Mouse (Mus musculus): Measurements from ENCODE around the gene Dnajc22. TPM values are rescaled to one million over a fixed set of nuclear protein-coding genes. Genes with fewer than 3 reads are reported as not detected.
"Not testable (repeated sequence)": the region's sequence is repeated elsewhere in the genome, so short reads cannot be mapped to it uniquely, and the experiment has no call there.

Dnajc22 gene
- polyA plus RNA-seq, 1 experiment from 2014 or later = 0.36 TPM

GRCm38 (mm10) chr15:99071988-99072387, 21.0 kb upstream of the Dnajc22 start:
- DNase-seq (ENCODE audit: low spot score) (no peak), ATAC-seq (no peak)
- Histone ChIP-seq H3K9ac (ENCODE audit: low read length) (no peak overlapping the region), H3K4me2 (ENCODE audit: low read length) (no peak overlapping the region), H3K9me3 (replicated peaks; ENCODE audit: control insufficient read depth, low read length) (no peaks in the 10 kb centered on the region), H3K36me3 (ENCODE audit: control insufficient read depth, insufficient read depth, low read length) (no peaks in the 10 kb centered on the region), H3K27me3 (replicated peaks; ENCODE audit: control insufficient read depth, insufficient read depth, low read length) (no peaks in the 10 kb centered on the region), H3K27ac (ENCODE audit: low read depth, low read length) (no peak overlapping the region), H3K4me1 (ENCODE audit: control insufficient read depth, insufficient read depth, low read length) (peaks cover 13% of the 10 kb centered on the region), H3K4me3 (ENCODE audit: low read depth, low read length) (no peak overlapping the region)
- 74% methylated on average over 1 of the region's 1 CpGs for WGBS

DNA sequence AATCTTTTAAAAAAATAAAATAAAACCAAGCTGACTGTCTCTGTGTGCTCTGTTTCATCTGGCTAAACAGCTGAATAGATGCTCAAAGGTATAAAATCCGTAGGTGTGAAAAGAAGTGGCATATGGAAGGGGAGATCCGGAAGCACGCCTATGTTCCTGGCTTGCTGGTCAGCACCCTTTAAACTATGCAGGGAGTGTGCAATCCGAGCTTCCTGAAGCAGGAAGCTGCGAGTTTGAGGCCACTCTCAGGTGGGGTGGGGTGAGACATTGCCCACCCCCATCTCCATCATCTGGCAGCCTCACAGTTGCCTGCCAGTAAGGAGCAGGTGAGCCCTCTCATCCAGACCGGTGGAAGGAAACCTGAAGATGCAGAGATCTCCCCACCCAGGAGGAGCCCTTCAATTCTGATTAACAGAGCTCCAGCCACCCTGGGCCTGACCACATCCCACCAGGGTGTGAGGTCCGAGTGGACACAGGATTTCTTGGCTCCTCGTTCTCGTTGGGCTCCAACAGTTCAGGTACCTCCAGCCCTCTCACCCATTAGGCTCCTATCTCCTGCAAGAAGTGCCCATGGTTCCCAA, 18.9 kb upstream of the Dnajc22 start, which contains the start of gene Troap:
Gene Troap, plus strand, starts transcription at position 557 of the 581 bp plus-strand sequence.
- peak within 1 kb of the TSS; percentile 77 for H3K9ac ChIP-seq (ENCODE audit: low read length)
- ATAC-seq = peak; percentile 65; the same call in 1 of the 2 replicates
- H3K9me3 ChIP-seq (replicated peaks; ENCODE audit: control insufficient read depth, low read length) = no peaks in the 10 kb centered on the region
- WGBS = 24% methylated on average over 9 of the region's 9 CpGs
- peaks cover 13% of the 10 kb centered on the region for H3K4me1 ChIP-seq (ENCODE audit: control insufficient read depth, insufficient read depth, low read length)
- peak within 1 kb of the TSS; percentile 92 for H3K4me2 ChIP-seq (ENCODE audit: low read length)
- H3K27ac ChIP-seq (ENCODE audit: low read depth, low read length) = peak within 1 kb of the TSS; percentile 97
- peaks cover 17% of the 10 kb centered on the region for H3K36me3 ChIP-seq (ENCODE audit: control insufficient read depth, insufficient read depth, low read length)
- no peaks in the 10 kb centered on the region for H3K27me3 ChIP-seq (replicated peaks; ENCODE audit: control insufficient read depth, insufficient read depth, low read length)
- DNase-seq (ENCODE audit: low spot score) = no peak
- peak within 1 kb of the TSS; percentile 48 for H3K4me3 ChIP-seq (ENCODE audit: low read depth, low read length)

- peak overlapping the region; percentile 77 for H3K9ac ChIP-seq (ENCODE audit: low read length)
- peaks cover 13% of the 10 kb centered on the region for H3K4me1 ChIP-seq (ENCODE audit: control insufficient read depth, insufficient read depth, low read length)
- H3K27me3 ChIP-seq (replicated peaks; ENCODE audit: control insufficient read depth, insufficient read depth, low read length) = no peaks in the 10 kb centered on the region
- no peaks in the 10 kb centered on the region for H3K9me3 ChIP-seq (replicated peaks; ENCODE audit: control insufficient read depth, low read length)
- peak; percentile 99 for DNase-seq (ENCODE audit: low spot score)
- H3K4me3 ChIP-seq (ENCODE audit: low read depth, low read length) = peak overlapping the region; percentile 48
- peak overlapping the region; percentile 92 for H3K4me2 ChIP-seq (ENCODE audit: low read length)
- ATAC-seq = peak; percentile 99
- H3K27ac ChIP-seq (ENCODE audit: low read depth, low read length) = peak overlapping the region; percentile 97
- WGBS = under 1% methylated on average over 44 of the region's 44 CpGs
- H3K36me3 ChIP-seq (ENCODE audit: control insufficient read depth, insufficient read depth, low read length) = peaks cover 17% of the 10 kb centered on the region
These were observed 18.2 kb upstream of the Dnajc22 start for GRCm38 (mm10) chr15:99074600-99075333.

DNA sequence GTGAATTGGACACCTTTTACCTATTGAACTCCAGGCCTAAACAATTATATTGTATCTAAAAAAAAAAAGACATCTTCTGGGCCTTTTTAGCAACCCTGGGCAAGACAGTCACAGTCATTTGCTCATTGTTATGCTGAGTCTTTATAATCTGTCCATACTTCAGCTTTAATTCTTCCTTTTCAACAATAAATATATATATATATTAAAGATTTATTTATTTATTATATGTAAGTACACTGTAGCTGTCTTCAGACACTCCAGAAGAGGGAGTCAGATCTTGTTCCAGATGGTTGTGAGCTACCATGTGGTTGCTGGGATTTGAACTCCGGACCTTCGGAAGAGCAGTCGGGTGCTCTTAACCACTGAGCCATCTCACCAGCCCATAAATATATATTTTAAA, 17.0 kb upstream of the Dnajc22 start:
- H3K9ac ChIP-seq (ENCODE audit: low read length); H3K27ac ChIP-seq (ENCODE audit: low read depth, low read length); ATAC-seq; H3K9me3 ChIP-seq (replicated peaks; ENCODE audit: control insufficient read depth, low read length); H3K27me3 ChIP-seq (replicated peaks; ENCODE audit: control insufficient read depth, insufficient read depth, low read length); DNase-seq (ENCODE audit: low spot score): not testable (repeated sequence)
- Histone ChIP-seq H3K4me2 (ENCODE audit: low read length) (peak overlapping the region; percentile 92), H3K4me1 (ENCODE audit: control insufficient read depth, insufficient read depth, low read length) (peaks cover 13% of the 10 kb centered on the region), H3K4me3 (ENCODE audit: low read depth, low read length) (peak overlapping the region; percentile 48; the same call in 1 of the 2 replicates), H3K36me3 (ENCODE audit: control insufficient read depth, insufficient read depth, low read length) (peaks cover 19% of the 10 kb centered on the region)
- 94% methylated on average over 3 of the region's 3 CpGs for WGBS

DNA sequence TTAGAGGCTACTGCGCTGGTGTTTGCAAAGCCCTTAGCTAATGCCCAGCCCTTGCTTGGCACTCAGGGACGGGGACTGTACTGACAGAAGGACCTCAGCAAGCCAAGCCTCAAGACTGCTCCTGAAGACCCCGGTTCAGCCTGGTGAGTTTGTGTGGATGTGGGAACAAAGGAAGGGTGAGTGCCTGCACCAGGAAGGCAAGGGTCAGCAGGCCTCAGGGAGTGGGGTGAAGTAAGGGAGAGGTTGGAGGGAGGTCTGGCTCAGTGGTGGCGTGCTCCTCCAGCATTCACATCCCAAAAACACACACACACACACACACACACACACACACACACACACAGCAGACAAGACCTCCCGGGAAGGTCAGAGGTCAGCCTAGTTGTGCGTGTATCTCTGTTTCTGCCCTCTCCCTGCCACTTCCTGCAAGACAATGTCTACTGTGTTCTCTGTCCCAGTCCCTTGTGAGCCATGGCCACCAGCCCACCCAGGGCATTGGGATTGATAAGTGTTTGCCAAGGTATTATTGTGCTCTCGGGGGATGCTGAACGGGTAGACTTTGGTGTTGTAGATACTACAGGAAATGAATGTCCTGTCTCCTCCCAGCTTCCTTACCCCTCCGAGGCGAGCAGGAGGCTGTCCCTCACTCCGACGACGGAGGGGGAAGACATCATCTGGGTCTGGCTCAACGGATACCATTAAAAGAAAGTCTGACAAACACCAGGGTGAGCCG, 14.6 kb upstream of the Dnajc22 start:
- Histone ChIP-seq H3K4me3 (ENCODE audit: low read depth, low read length) (no peak overlapping the region), H3K27me3 (replicated peaks; ENCODE audit: control insufficient read depth, insufficient read depth, low read length) (no peaks in the 10 kb centered on the region), H3K4me2 (ENCODE audit: low read length) (no peak overlapping the region), H3K9ac (ENCODE audit: low read length) (no peak overlapping the region), H3K9me3 (replicated peaks; ENCODE audit: control insufficient read depth, low read length) (no peaks in the 10 kb centered on the region), H3K27ac (ENCODE audit: low read depth, low read length) (no peak overlapping the region), H3K36me3 (ENCODE audit: control insufficient read depth, insufficient read depth, low read length) (peaks cover 33% of the 10 kb centered on the region), H3K4me1 (ENCODE audit: control insufficient read depth, insufficient read depth, low read length) (peaks cover 13% of the 10 kb centered on the region)
- 88% methylated on average over 15 of the region's 15 CpGs for WGBS
- DNase-seq (ENCODE audit: low spot score) = no peak
- no peak for ATAC-seq

DNA sequence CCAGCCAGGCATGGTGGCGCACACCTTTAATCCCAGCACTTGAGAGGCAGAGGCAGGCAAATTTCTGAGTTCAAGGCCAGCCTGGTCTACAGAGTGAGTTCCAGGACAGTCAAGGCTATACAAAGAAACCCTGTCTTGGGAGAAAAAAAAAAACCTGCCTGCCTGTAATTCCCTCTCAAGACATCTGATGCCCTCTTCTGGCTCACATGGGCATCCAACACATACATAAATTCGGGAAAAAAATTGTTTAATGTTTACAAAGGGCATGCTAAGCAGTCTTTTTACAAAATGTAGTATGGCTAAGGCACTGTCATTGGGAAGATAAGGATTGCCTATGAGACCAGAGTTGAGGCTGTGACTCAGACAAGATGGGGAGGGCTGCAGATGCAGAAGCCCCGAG, 13.2 kb upstream of the Dnajc22 start:
- 91% methylated on average over 3 of the region's 3 CpGs for WGBS
- no peak for ATAC-seq
- H3K9ac ChIP-seq (ENCODE audit: low read length) = no peak overlapping the region

DNA sequence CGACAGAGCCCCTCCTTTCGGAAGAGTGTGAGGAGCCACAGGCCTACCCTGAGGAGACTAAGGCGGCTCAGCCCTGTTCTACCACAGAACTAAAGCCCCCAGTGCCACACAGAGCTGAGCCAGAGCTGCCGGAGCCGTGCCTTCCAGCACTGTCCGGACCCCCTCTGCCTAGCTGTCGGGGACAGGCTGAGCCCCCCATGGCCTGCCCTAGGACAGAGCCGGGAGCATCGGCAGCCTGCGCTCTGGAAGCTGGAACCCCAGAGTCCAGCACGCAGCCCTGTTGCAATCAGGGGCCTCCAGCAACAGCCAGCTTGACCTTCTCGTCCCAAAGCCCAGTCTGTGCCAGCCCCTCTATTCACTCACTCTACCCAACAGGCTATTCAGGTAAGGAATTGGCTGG, 10.6 kb upstream of the Dnajc22 start:
- ATAC-seq (no peak), DNase-seq (ENCODE audit: low spot score) (no peak)
- H3K9me3 ChIP-seq (replicated peaks; ENCODE audit: control insufficient read depth, low read length) = no peaks in the 10 kb centered on the region
- no peak overlapping the region for H3K9ac ChIP-seq (ENCODE audit: low read length)
- H3K4me2 ChIP-seq (ENCODE audit: low read length) = no peak overlapping the region
- peaks cover 30% of the 10 kb centered on the region for H3K36me3 ChIP-seq (ENCODE audit: control insufficient read depth, insufficient read depth, low read length)
- no peak overlapping the region for H3K27ac ChIP-seq (ENCODE audit: low read depth, low read length)
- no peaks in the 10 kb centered on the region for H3K4me1 ChIP-seq (ENCODE audit: control insufficient read depth, insufficient read depth, low read length)
- H3K27me3 ChIP-seq (replicated peaks; ENCODE audit: control insufficient read depth, insufficient read depth, low read length) = peaks cover 31% of the 10 kb centered on the region
- WGBS = 92% methylated on average over 12 of the region's 12 CpGs
- no peak overlapping the region for H3K4me3 ChIP-seq (ENCODE audit: low read depth, low read length)

More for the DNA sequence above, 13.2 kb upstream of the Dnajc22 start:
- Histone ChIP-seq H3K4me3 (ENCODE audit: low read depth, low read length) (no peak overlapping the region), H3K4me2 (ENCODE audit: low read length) (no peak overlapping the region), H3K4me1 (ENCODE audit: control insufficient read depth, insufficient read depth, low read length) (peaks cover 8% of the 10 kb centered on the region), H3K27me3 (replicated peaks; ENCODE audit: control insufficient read depth, insufficient read depth, low read length) (0 out of 2 replicates have a peak, but pooled peaks cover 7% of the 10 kb centered on the region), H3K27ac (ENCODE audit: low read depth, low read length) (no peak overlapping the region), H3K9me3 (replicated peaks; ENCODE audit: control insufficient read depth, low read length) (no peaks in the 10 kb centered on the region), H3K36me3 (ENCODE audit: control insufficient read depth, insufficient read depth, low read length) (peaks cover 33% of the 10 kb centered on the region)
- no peak for DNase-seq (ENCODE audit: low spot score)

GRCm38 (mm10) chr15:99082840-99083239, 10.1 kb upstream of the Dnajc22 start:
- H3K4me3 ChIP-seq (ENCODE audit: low read depth, low read length) = no peak overlapping the region
- H3K9ac ChIP-seq (ENCODE audit: low read length) = no peak overlapping the region
- H3K27me3 ChIP-seq (replicated peaks; ENCODE audit: control insufficient read depth, insufficient read depth, low read length) = peaks cover 37% of the 10 kb centered on the region
- no peak overlapping the region for H3K27ac ChIP-seq (ENCODE audit: low read depth, low read length)
- no peaks in the 10 kb centered on the region for H3K4me1 ChIP-seq (ENCODE audit: control insufficient read depth, insufficient read depth, low read length)
- 89% methylated on average over 16 of the region's 16 CpGs for WGBS
- DNase-seq (ENCODE audit: low spot score) (no peak), ATAC-seq (no peak)
- H3K9me3 ChIP-seq (replicated peaks; ENCODE audit: control insufficient read depth, low read length) = no peaks in the 10 kb centered on the region
- H3K36me3 ChIP-seq (ENCODE audit: control insufficient read depth, insufficient read depth, low read length) = peaks cover 25% of the 10 kb centered on the region
- no peak overlapping the region for H3K4me2 ChIP-seq (ENCODE audit: low read length)

All from forebrain, embryonic 14.5 days (tissue).